Mouse (Mus musculus) MEL (cell line): ENCODE data around the gene Serpina3k. TPM values are rescaled to one million over a fixed set of nuclear protein-coding genes. Genes with fewer than 3 reads are reported as not detected.
"Not testable (repeated sequence)": the region's sequence is repeated elsewhere in the genome, so short reads cannot be mapped to it uniquely, and the experiment has no call there.

ENCODE experiments used
- DNase-seq: peaks from one replicate; pipeline ENCODE4 v3.0.0; 2011; ENCODE audit warnings: low read depth, low spot score
- H3K27ac ChIP-seq: 2 replicates; pipeline ENCODE4 v1.5.1; 2012; ENCODE audit warnings: low read depth, mild to moderate bottlenecking, control low read depth, low read length, moderate library complexity; ENCODE audit not compliant: control insufficient read depth
- H3K27me3 ChIP-seq, 2 experiments: fragments of 150-350 bp in 1 of 2; sonication (generic) in 1 of 2; 2 replicates each; pipeline ENCODE4 v1.6.1; 2012; ENCODE audit warnings: low read length in 2 of 2, mild to moderate bottlenecking in 2 of 2, improper control_type of control experiment in 1 of 2, moderate library complexity in 1 of 2; ENCODE audit not compliant: insufficient read depth in 2 of 2, control insufficient read depth in 1 of 2
- H3K36me3 ChIP-seq, 2 experiments: 2 replicates each; pipeline ENCODE4 v1.6.1; 2012 to 2014; ENCODE audit warnings: low read length in 2 of 2, improper control_type of control experiment in 1 of 2, inconsistent platforms in 1 of 2, mild to moderate bottlenecking in 1 of 2; ENCODE audit not compliant: insufficient read depth in 2 of 2, control insufficient read depth in 1 of 2
- H3K4me1 ChIP-seq, 2 experiments: fragments of 150-350 bp in 1 of 2; sonication (generic) in 1 of 2; 2 replicates each; pipeline ENCODE4 v1.6.1; 2012; ENCODE audit warnings: low read length in 2 of 2, improper control_type of control experiment in 1 of 2, mild to moderate bottlenecking in 1 of 2; ENCODE audit not compliant: insufficient read depth in 2 of 2, control insufficient read depth in 1 of 2
- H3K4me3 ChIP-seq, 2 experiments: fragments of 150-350 bp in 1 of 2; sonication (generic) in 1 of 2; 2 replicates each; pipeline ENCODE4 v1.5.1; 2012; ENCODE audit warnings: low read depth in 2 of 2, low read length in 2 of 2, mild to moderate bottlenecking in 2 of 2, moderate library complexity in 2 of 2, control low read depth in 1 of 2, improper control_type of control experiment in 1 of 2; ENCODE audit not compliant: control insufficient read depth in 1 of 2, insufficient read depth in 1 of 2
- H3K79me2 ChIP-seq: 2 replicates; pipeline ENCODE4 v1.6.1; 2012; ENCODE audit warnings: mild to moderate bottlenecking, low read length, moderate library complexity; ENCODE audit not compliant: control insufficient read depth, poor library complexity, insufficient read depth
- H3K9ac ChIP-seq: 2 replicates; pipeline ENCODE4 v1.6.1; 2012; ENCODE audit warnings: low read depth, mild to moderate bottlenecking, control low read depth, low read length, moderate library complexity; ENCODE audit not compliant: control insufficient read depth, poor library complexity, severe bottlenecking
- H3K9me3 ChIP-seq: fragments of 150-350 bp; sonication (generic); replicated peaks from 2 replicates; pipeline ENCODE4 v1.6.1; 2012; ENCODE audit warnings: mild to moderate bottlenecking, low read length, improper control_type of control experiment, moderate library complexity; ENCODE audit not compliant: insufficient read depth
- GATA1 ChIP-seq: IDR thresholded peaks from 2 replicates; pipeline ENCODE4 v1.6.1; 2011; ENCODE audit warnings: low read depth, low read length, improper control_type of control experiment
- HCFC1 ChIP-seq: IDR thresholded peaks from 2 replicates; pipeline ENCODE4 v1.6.1; 2012; ENCODE audit warnings: low read depth, mild to moderate bottlenecking, inconsistent platforms, low read length, improper control_type of control experiment, moderate library complexity
- KAT2A ChIP-seq: conservative IDR thresholded peaks from 2 replicates; pipeline ENCODE4 v1.6.1; 2012; ENCODE audit warnings: low read depth, low read length, improper control_type of control experiment, inconsistent platforms
- MEF2A ChIP-seq: IDR thresholded peaks from 2 replicates; pipeline ENCODE4 v1.6.1; 2014; ENCODE audit warnings: low read depth, mild to moderate bottlenecking, inconsistent platforms, low read length, improper control_type of control experiment; ENCODE audit not compliant: poor library complexity, insufficient replicate concordance, severe bottlenecking; ENCODE audit errors: extremely low read depth
- MXI1 ChIP-seq: IDR thresholded peaks from 2 replicates; pipeline ENCODE4 v1.6.1; 2011; ENCODE audit warnings: mild to moderate bottlenecking, low read depth, low read length, improper control_type of control experiment
- SMC3 ChIP-seq: IDR thresholded peaks from 2 replicates; pipeline ENCODE4 v1.6.1; 2011; ENCODE audit warnings: low read depth, low read length, improper control_type of control experiment
- TCF12 ChIP-seq: IDR thresholded peaks from 2 replicates; pipeline ENCODE4 v1.6.1; 2014; ENCODE audit warnings: low read depth, mild to moderate bottlenecking, inconsistent platforms, low read length, improper control_type of control experiment, moderate library complexity
- UBTF ChIP-seq: IDR thresholded peaks from 2 replicates; pipeline ENCODE4 v1.6.1; 2012; ENCODE audit warnings: low read depth, mild to moderate bottlenecking, inconsistent platforms, low read length, improper control_type of control experiment, moderate library complexity, borderline replicate concordance; ENCODE audit not compliant: insufficient read depth
- ZKSCAN1 ChIP-seq: IDR thresholded peaks from 2 replicates; pipeline ENCODE4 v1.6.1; 2012; ENCODE audit warnings: low read depth, mild to moderate bottlenecking, inconsistent platforms, low read length, improper control_type of control experiment, moderate library complexity
- polyA plus RNA-seq, 2 experiments: library from polyadenylated mRNA; stranded (reverse) in 1 of 2; unstranded in 1 of 2; fragments of >175 nt in 1 of 2; fragments of >200 nt in 1 of 2; gene quantifications; 2 replicates each; pipeline versions ENCODE4 v1.2.1 to v1.2.4; 2012; ENCODE audit warnings: low replicate concordance in 2 of 2, low read depth in 1 of 2; ENCODE audit not compliant: insufficient read length in 2 of 2, insufficient read depth in 1 of 2, missing spikeins in 1 of 2
- total RNA-seq: library from RNA; depleted of rRNA; stranded (reverse); fragments of 300-350 nt; gene quantifications from 2 replicates; pipeline ENCODE4 v1.2.3, GENCODE M21; 2012; rRNA removed

The Serpina3k gene
- total and polyA plus RNA-seq, 3 experiments: not detected

DNA sequence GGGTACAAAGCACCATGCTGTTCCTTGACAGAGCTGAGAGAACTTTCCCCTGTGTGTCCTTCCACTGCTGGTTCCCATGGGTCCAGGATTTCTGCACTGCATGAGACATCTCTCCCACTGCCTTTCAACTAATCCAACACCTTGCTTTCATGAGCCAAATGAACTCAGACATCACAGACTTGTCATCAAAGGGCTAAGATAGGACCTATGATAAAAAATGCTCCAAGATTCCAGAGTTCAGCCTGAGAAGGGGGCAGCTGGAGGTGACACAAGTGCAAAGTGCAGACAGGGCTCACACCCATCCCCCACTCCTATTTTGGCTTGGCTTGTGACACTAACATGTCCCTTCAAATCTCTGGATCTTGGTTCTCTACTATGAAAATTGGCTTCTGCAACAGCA is 50.2 kb downstream of the Serpina3k start:
- no peaks in the 10 kb centered on the region for H3K79me2 ChIP-seq
- no peaks in the 10 kb centered on the region for H3K27me3 ChIP-seq
- H3K27ac ChIP-seq: no peak overlapping the region
- H3K4me3 ChIP-seq: no peak overlapping the region
- TF ChIP-seq MEF2A (no peak), GATA1 (no peak), HCFC1 (no peak), KAT2A (no peak), TCF12 (no peak), ZKSCAN1 (no peak), SMC3 (no peak), UBTF (no peak), MXI1 (no peak)
- TF ChIP-seq, all 39 proteins: peak for 0
- no peaks in the 10 kb centered on the region for H3K36me3 ChIP-seq
- no peak for DNase-seq
- no peak overlapping the region for H3K9ac ChIP-seq
- H3K4me1 ChIP-seq: no peaks in the 10 kb centered on the region
- H3K9me3 ChIP-seq: no peaks in the 10 kb centered on the region

DNA sequence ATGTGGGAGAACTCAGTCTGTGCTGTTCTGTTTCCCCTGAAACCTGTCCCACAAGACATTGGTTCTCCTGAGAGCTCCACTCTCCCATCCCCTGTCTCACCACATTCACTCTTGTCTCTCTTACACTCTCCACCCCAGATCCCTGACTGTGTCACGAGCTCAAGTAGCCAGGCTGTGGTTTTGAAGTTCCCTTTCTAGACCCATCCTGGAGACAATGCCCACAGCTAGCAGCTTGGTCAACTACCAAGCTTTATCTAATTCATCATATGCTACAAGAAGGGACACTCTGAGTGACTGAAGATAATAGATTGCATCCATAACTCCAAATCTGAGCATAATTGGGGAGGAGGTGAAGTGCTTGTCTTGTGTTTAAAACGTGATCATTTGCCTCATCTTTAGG is 52.8 kb downstream of the Serpina3k start:
- not testable (repeated sequence) for H3K27me3 ChIP-seq, H3K27ac ChIP-seq, H3K4me3 ChIP-seq, H3K9me3 ChIP-seq, DNase-seq, H3K4me1 ChIP-seq, H3K9ac ChIP-seq, H3K36me3 ChIP-seq, H3K79me2 ChIP-seq

Other genes starting within 250 kb of the Serpina3k start
- not detected in 2 replicates for gene Serpina5, start 237.4 kb upstream of the Serpina3k start, total RNA-seq
- gene Serpina5, start 237.4 kb upstream of the Serpina3k start, polyA plus RNA-seq: not detected
- gene Serpina3a, start 225.8 kb upstream of the Serpina3k start, total RNA-seq: not detected in 2 replicates
- not detected for gene Serpina3a, start 225.8 kb upstream of the Serpina3k start, polyA plus RNA-seq
- not detected in 2 replicates for gene Serpina3b, start 210.5 kb upstream of the Serpina3k start, total RNA-seq
- not detected for gene Serpina3b, start 210.5 kb upstream of the Serpina3k start, polyA plus RNA-seq
- not detected in 2 replicates for gene Serpina3c, start 184.6 kb upstream of the Serpina3k start, total RNA-seq
- not detected for gene Serpina3c, start 184.6 kb upstream of the Serpina3k start, polyA plus RNA-seq
- not detected in 2 replicates for gene Serpina3f, start 123.9 kb upstream of the Serpina3k start, total RNA-seq
- gene Serpina3f, start 123.9 kb upstream of the Serpina3k start, polyA plus RNA-seq: not detected
- 0.19 and 0.33 TPM in 2 replicates for gene Serpina3g, start 102.2 kb upstream of the Serpina3k start, total RNA-seq
- gene Serpina3g, start 102.2 kb upstream of the Serpina3k start, polyA plus RNA-seq: under 1 TPM in 1 of 2 experiments, not detected in 1; 0.24 TPM
- not detected in 2 replicates for gene Serpina3i, start 75.4 kb upstream of the Serpina3k start, total RNA-seq
- not detected for gene Serpina3i, start 75.4 kb upstream of the Serpina3k start, polyA plus RNA-seq
- not detected in 2 replicates for gene Serpina3j, start 23.9 kb upstream of the Serpina3k start, total RNA-seq
- not detected for gene Serpina3j, start 23.9 kb upstream of the Serpina3k start, polyA plus RNA-seq
- not detected in 2 replicates for gene Serpina3m, start within 50 bp of the Serpina3k start, total RNA-seq
- gene Serpina3m, start within 50 bp of the Serpina3k start, polyA plus RNA-seq: not detected
- not detected in 2 replicates for gene Serpina3n, start 68.2 kb downstream of the Serpina3k start, total RNA-seq
- not detected for gene Serpina3n, start 68.2 kb downstream of the Serpina3k start, polyA plus RNA-seq
- gene Gsc, start 134.8 kb downstream of the Serpina3k start, total RNA-seq: not detected in 2 replicates
- gene Gsc, start 134.8 kb downstream of the Serpina3k start, polyA plus RNA-seq: not detected